Mouse (Mus musculus): ENCODE results near the gene Ppp4r3a. TPM values are rescaled to one million over a fixed set of nuclear protein-coding genes. Genes with fewer than 3 reads are reported as not detected.

Gene Ppp4r3a
- polyA plus RNA-seq, 1 experiment from 2014 or later = 78.7 TPM

- no peak for DNase-seq (ENCODE audit: low spot score)
- H3K4me3 ChIP-seq (ENCODE audit: low read depth, low read length) = peak overlapping the region; percentile 78
- H3K36me3 ChIP-seq (ENCODE audit: control insufficient read depth, insufficient read depth, low read length) = peaks cover 3% of the 10 kb centered on the region
- H3K9ac ChIP-seq (ENCODE audit: low read length) = peak overlapping the region; percentile 98
- H3K4me1 ChIP-seq (replicated peaks; ENCODE audit: control insufficient read depth, insufficient read depth, low read length) = peaks cover 14% of the 10 kb centered on the region; the same call in 1 of the 2 replicates
- H3K27me3 ChIP-seq (ENCODE audit: control insufficient read depth, insufficient read depth, low read length) = no peaks in the 10 kb centered on the region
- WGBS = 50% methylated on average over 7 of the region's 7 CpGs
- ATAC-seq (replicated peaks; ENCODE audit: low FRiP score) = no peak
- H3K9me3 ChIP-seq (ENCODE audit: control insufficient read depth, low read length) = no peaks in the 10 kb centered on the region
- peak overlapping the region; percentile 70 for H3K4me2 ChIP-seq (ENCODE audit: low read depth, low read length, severe bottlenecking)
- H3K27ac ChIP-seq (ENCODE audit: low read depth, low read length) = no peak overlapping the region
Observed at GRCm38 (mm10) chr12:101026518-101026917, 57.0 kb downstream of the Ppp4r3a start.

GRCm38 (mm10) chr12:101026025-101026424, 57.5 kb downstream of the Ppp4r3a start:
- peaks cover 14% of the 10 kb centered on the region; the same call in 1 of the 2 replicates for H3K4me1 ChIP-seq (replicated peaks; ENCODE audit: control insufficient read depth, insufficient read depth, low read length)
- no peak overlapping the region for H3K27ac ChIP-seq (ENCODE audit: low read depth, low read length)
- 86% methylated on average over 4 of the region's 4 CpGs for WGBS
- H3K9me3 ChIP-seq (ENCODE audit: control insufficient read depth, low read length) = no peaks in the 10 kb centered on the region
- peaks cover 5% of the 10 kb centered on the region for H3K36me3 ChIP-seq (ENCODE audit: control insufficient read depth, insufficient read depth, low read length)
- H3K9ac ChIP-seq (ENCODE audit: low read length) = no peak overlapping the region; the same call in 1 of the 2 replicates
- no peaks in the 10 kb centered on the region for H3K27me3 ChIP-seq (ENCODE audit: control insufficient read depth, insufficient read depth, low read length)
- DNase-seq (ENCODE audit: low spot score) (no peak), ATAC-seq (replicated peaks; ENCODE audit: low FRiP score) (no peak)
- peak overlapping the region; percentile 70; the same call in 1 of the 2 replicates for H3K4me2 ChIP-seq (ENCODE audit: low read depth, low read length, severe bottlenecking)
- H3K4me3 ChIP-seq (ENCODE audit: low read depth, low read length) = peak overlapping the region; percentile 78; the same call in 1 of the 2 replicates

- Histone ChIP-seq H3K4me3 (ENCODE audit: low read depth, low read length) (no peak overlapping the region), H3K4me2 (ENCODE audit: low read depth, low read length, severe bottlenecking) (no peak overlapping the region), H3K27me3 (ENCODE audit: control insufficient read depth, insufficient read depth, low read length) (no peaks in the 10 kb centered on the region), H3K36me3 (ENCODE audit: control insufficient read depth, insufficient read depth, low read length) (peaks cover 7% of the 10 kb centered on the region), H3K9ac (ENCODE audit: low read length) (no peak overlapping the region), H3K4me1 (replicated peaks; ENCODE audit: control insufficient read depth, insufficient read depth, low read length) (peaks cover 14% of the 10 kb centered on the region; the same call in 1 of the 2 replicates), H3K27ac (ENCODE audit: low read depth, low read length) (no peak overlapping the region), H3K9me3 (ENCODE audit: control insufficient read depth, low read length) (no peaks in the 10 kb centered on the region)
- no peak for DNase-seq (ENCODE audit: low spot score)
- 63% methylated on average over 7 of the region's 7 CpGs for WGBS
- no peak for ATAC-seq (replicated peaks; ENCODE audit: low FRiP score)
Observed at GRCm38 (mm10) chr12:101025379-101025778, 58.1 kb downstream of the Ppp4r3a start.

GRCm38 (mm10) chr12:101024824-101025223, 58.7 kb downstream of the Ppp4r3a start:
- no peak for ATAC-seq (replicated peaks; ENCODE audit: low FRiP score)
- Histone ChIP-seq H3K4me2 (ENCODE audit: low read depth, low read length, severe bottlenecking) (no peak overlapping the region), H3K4me3 (ENCODE audit: low read depth, low read length) (no peak overlapping the region), H3K4me1 (replicated peaks; ENCODE audit: control insufficient read depth, insufficient read depth, low read length) (peaks cover 14% of the 10 kb centered on the region; the same call in 1 of the 2 replicates), H3K27me3 (ENCODE audit: control insufficient read depth, insufficient read depth, low read length) (no peaks in the 10 kb centered on the region), H3K36me3 (ENCODE audit: control insufficient read depth, insufficient read depth, low read length) (peaks cover 10% of the 10 kb centered on the region), H3K9me3 (ENCODE audit: control insufficient read depth, low read length) (no peaks in the 10 kb centered on the region), H3K9ac (ENCODE audit: low read length) (no peak overlapping the region), H3K27ac (ENCODE audit: low read depth, low read length) (no peak overlapping the region)
- DNase-seq (ENCODE audit: low spot score) = peak; percentile 49
- WGBS = 67% methylated on average over 8 of the region's 8 CpGs

GRCm38 (mm10) chr12:101023143-101023542, 60.4 kb downstream of the Ppp4r3a start:
- ATAC-seq (replicated peaks; ENCODE audit: low FRiP score) (no peak), DNase-seq (ENCODE audit: low spot score) (peak; percentile 33)
- Histone ChIP-seq H3K9me3 (ENCODE audit: control insufficient read depth, low read length) (no peaks in the 10 kb centered on the region), H3K27me3 (ENCODE audit: control insufficient read depth, insufficient read depth, low read length) (no peaks in the 10 kb centered on the region), H3K4me3 (ENCODE audit: low read depth, low read length) (no peak overlapping the region), H3K9ac (ENCODE audit: low read length) (no peak overlapping the region), H3K36me3 (ENCODE audit: control insufficient read depth, insufficient read depth, low read length) (peaks cover 10% of the 10 kb centered on the region), H3K27ac (ENCODE audit: low read depth, low read length) (no peak overlapping the region), H3K4me2 (ENCODE audit: low read depth, low read length, severe bottlenecking) (no peak overlapping the region), H3K4me1 (replicated peaks; ENCODE audit: control insufficient read depth, insufficient read depth, low read length) (peaks cover 23% of the 10 kb centered on the region; the same call in 1 of the 2 replicates)
- WGBS = 81% methylated on average over 11 of the region's 11 CpGs

- Histone ChIP-seq H3K4me3 (ENCODE audit: low read depth, low read length) (no peak overlapping the region), H3K27me3 (ENCODE audit: control insufficient read depth, insufficient read depth, low read length) (no peaks in the 10 kb centered on the region), H3K9me3 (ENCODE audit: control insufficient read depth, low read length) (no peaks in the 10 kb centered on the region), H3K27ac (ENCODE audit: low read depth, low read length) (no peak overlapping the region), H3K9ac (ENCODE audit: low read length) (no peak overlapping the region), H3K4me2 (ENCODE audit: low read depth, low read length, severe bottlenecking) (no peak overlapping the region), H3K36me3 (ENCODE audit: control insufficient read depth, insufficient read depth, low read length) (peaks cover 10% of the 10 kb centered on the region), H3K4me1 (replicated peaks; ENCODE audit: control insufficient read depth, insufficient read depth, low read length) (peaks cover 27% of the 10 kb centered on the region; the same call in 1 of the 2 replicates)
- 89% methylated on average over 8 of the region's 8 CpGs for WGBS
- DNase-seq (ENCODE audit: low spot score) = peak; percentile 19
- no peak for ATAC-seq (replicated peaks; ENCODE audit: low FRiP score)
Observed at GRCm38 (mm10) chr12:101022353-101022752, 61.1 kb downstream of the Ppp4r3a start.

GRCm38 (mm10) chr12:101021484-101022226, 61.8 kb downstream of the Ppp4r3a start:
- H3K4me2 ChIP-seq (ENCODE audit: low read depth, low read length, severe bottlenecking) = no peak overlapping the region
- no peaks in the 10 kb centered on the region for H3K27me3 ChIP-seq (ENCODE audit: control insufficient read depth, insufficient read depth, low read length)
- 66% methylated on average over 9 of the region's 9 CpGs for WGBS
- H3K4me3 ChIP-seq (ENCODE audit: low read depth, low read length) = no peak overlapping the region
- ATAC-seq (replicated peaks; ENCODE audit: low FRiP score) (no peak), DNase-seq (ENCODE audit: low spot score) (peak; percentile 50)
- H3K4me1 ChIP-seq (replicated peaks; ENCODE audit: control insufficient read depth, insufficient read depth, low read length) = peaks cover 27% of the 10 kb centered on the region; the same call in 1 of the 2 replicates
- H3K27ac ChIP-seq (ENCODE audit: low read depth, low read length) = no peak overlapping the region
- H3K9me3 ChIP-seq (ENCODE audit: control insufficient read depth, low read length) = no peaks in the 10 kb centered on the region
- H3K36me3 ChIP-seq (ENCODE audit: control insufficient read depth, insufficient read depth, low read length) = peaks cover 10% of the 10 kb centered on the region
- no peak overlapping the region for H3K9ac ChIP-seq (ENCODE audit: low read length)

GRCm38 (mm10) chr12:101020210-101021015, 63.1 kb downstream of the Ppp4r3a start:
- Histone ChIP-seq H3K36me3 (ENCODE audit: control insufficient read depth, insufficient read depth, low read length) (peaks cover 10% of the 10 kb centered on the region), H3K4me1 (replicated peaks; ENCODE audit: control insufficient read depth, insufficient read depth, low read length) (peaks cover 29% of the 10 kb centered on the region; the same call in 1 of the 2 replicates), H3K4me2 (ENCODE audit: low read depth, low read length, severe bottlenecking) (no peak overlapping the region), H3K27ac (ENCODE audit: low read depth, low read length) (no peak overlapping the region), H3K4me3 (ENCODE audit: low read depth, low read length) (no peak overlapping the region), H3K9ac (ENCODE audit: low read length) (no peak overlapping the region), H3K9me3 (ENCODE audit: control insufficient read depth, low read length) (no peaks in the 10 kb centered on the region), H3K27me3 (ENCODE audit: control insufficient read depth, insufficient read depth, low read length) (no peaks in the 10 kb centered on the region)
- WGBS = 89% methylated on average over 15 of the region's 15 CpGs
- DNase-seq (ENCODE audit: low spot score) = peak; percentile 44
- no peak for ATAC-seq (replicated peaks; ENCODE audit: low FRiP score)
